Mouse (Mus musculus) ZHBTc4 (cell line): ENCODE data around the gene Cebpg.

ENCODE experiments used
- DNase-seq: peaks from one replicate; pipeline ENCODE4 v3.0.0-alpha.2; 2011; ENCODE audit warnings: low read depth, low spot score

Cebpg gene

DNA sequence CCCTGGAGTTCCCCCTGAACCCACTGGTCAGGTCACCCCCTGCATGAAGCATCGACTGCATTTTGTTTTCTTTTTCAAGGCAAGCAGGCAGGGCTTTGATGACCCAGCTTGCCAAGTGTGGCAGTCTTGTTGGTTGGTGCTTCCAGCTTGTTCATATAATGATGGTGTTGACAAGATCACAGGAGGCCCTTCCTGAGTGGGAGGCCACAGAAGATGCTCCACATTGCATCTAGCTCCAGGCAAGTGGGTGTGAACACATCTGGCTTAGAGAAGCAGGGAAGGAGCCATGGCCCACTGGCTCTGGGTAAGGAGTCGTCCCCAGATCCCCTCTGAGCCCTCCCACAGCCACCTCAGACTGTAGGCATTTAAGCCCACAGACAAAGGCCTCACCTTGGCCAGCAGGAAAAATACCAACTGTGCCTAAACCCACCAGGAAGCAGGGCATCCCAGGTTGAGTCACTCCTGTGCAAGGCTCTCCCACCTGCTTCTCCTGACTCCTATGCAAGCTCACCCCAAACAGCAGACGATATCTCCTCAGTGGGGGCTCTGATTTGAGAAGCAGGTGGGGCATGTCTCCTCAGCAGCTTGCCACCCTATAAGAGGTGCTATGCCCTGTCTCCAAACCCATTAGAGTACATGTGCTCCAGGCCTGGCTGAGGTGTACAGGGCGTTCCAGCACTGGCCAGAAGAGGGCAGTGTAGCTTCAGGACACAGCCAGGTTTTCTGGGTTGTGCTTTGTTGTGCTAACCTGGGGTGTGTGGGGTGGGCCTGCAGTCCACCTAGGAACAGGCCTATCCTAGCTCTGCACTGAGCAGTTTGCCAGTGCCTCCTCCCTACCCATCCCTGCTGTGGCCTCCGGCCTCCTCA lies 30.7 kb downstream of the Cebpg start:
- DNase-seq = peak; percentile 66

DNA sequence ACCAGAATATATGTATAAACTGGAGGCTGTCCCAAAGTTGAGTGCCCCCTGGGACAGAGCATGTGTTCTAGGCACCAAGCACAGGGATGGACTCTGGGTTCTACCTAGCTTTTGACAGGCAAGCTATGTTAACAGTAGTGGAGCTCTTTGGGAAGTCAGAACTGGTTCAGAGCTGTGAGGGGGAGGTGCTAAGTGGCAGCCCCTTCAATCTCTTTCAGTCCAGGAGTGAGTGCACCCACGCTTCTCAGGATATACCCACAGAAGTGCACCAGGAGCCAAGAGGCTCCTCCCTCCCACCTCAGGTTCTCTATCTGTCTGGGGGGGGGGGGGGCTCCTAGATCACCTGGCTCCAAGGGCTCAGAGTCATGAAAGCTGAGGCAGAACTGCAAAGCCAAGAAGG lies 31.9 kb downstream of the Cebpg start:
- DNase-seq = no peak

DNA sequence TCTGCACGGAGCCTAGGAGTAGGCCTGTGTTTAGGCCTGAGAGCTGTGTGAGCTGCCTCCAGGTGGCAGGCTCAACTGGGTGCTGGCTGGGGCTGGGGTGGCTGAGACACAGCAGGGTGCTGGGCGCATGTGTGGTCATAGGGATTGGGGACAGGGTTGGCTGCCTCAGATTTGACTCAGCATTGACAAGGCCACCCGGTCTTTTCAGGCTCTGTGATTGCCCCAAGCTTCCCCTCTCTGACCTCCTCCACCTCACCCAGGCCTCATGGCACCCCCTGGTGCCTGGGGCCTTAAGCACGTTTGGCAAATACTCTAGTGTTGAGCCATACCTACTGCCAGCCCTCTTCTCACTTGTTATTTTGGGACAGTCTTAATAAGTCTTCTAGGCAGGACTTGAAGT lies 33.1 kb downstream of the Cebpg start:
- DNase-seq = no peak

DNA sequence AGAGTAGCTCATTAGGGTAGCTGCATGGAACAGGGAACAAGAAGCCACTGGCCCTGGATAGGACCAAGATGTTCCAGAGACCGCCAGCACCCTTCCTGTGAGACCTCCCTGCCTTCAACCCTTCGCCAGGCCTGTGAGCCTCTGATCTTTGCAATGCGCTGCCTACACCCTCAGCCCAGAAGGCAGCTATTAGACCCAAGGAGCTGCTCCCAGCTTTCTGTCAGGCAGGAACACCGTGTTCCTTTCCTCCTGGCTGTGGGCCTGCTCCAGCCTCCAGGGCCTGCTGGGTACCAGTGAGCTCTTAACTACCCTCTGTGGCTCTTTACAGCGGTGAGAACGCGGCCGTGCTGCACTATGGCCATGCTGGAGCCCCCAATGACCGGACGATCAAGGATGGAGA lies 35.0 kb downstream of the Cebpg start:
- DNase-seq = no peak

DNA sequence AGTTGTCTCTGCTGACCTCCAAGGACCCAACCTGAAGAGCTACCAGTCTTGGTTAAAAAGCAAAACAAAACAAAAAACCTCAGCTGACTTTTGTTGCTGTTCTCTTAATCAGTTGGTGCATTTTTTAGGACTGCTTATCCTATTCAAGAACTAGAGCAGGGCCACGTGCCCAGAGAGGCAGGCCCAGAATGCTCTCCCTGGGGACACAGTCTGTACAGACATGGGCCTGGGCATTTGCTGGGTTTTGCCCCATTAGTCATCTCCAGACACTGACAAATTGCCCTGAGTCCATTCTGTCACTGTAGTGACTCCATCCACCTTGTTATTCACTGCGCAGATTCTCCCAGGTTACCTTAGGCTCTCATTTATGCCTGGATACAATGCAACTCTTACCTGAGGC lies 41.1 kb downstream of the Cebpg start:
- DNase-seq = no peak

DNA sequence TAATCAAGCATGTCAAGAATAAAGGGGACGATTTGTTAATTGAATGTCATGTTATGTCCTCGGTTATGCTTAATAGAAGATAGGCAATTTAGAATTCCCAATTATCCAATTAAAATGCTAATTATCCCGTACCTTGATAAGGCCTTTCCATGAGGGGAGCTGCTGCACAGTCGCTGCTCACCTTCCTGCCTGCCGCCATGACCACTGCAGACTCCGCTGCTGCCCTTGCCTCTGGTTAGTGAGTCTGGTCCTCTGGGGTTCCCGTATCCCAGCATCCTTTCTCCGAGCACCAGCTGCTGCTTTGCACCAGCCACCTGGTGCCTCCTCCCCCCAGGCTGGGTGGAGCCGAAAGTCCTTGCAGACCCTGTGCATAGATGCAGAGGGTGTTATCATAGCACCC lies 43.1 kb downstream of the Cebpg start:
- DNase-seq = no peak

DNA sequence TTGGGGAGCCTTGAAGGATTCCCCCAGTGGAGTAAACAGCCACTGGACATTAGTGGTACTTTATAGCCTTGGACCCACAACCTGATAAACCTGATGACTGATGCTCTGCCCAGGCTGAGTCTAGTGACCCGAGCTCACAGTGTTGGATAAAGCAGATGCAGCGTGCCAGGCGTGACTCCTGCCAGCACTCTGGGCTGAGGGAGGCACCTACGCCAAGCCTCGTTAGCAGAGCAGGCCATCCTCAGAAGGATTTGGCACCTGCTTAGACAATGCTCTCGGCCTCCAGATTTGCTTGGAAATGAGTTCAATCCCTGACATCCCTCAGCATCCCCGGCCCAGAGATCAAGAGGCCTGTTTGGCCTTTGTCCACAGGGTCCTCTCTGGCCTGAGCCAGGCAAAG lies 49.7 kb downstream of the Cebpg start:
- no peak for DNase-seq

DNA sequence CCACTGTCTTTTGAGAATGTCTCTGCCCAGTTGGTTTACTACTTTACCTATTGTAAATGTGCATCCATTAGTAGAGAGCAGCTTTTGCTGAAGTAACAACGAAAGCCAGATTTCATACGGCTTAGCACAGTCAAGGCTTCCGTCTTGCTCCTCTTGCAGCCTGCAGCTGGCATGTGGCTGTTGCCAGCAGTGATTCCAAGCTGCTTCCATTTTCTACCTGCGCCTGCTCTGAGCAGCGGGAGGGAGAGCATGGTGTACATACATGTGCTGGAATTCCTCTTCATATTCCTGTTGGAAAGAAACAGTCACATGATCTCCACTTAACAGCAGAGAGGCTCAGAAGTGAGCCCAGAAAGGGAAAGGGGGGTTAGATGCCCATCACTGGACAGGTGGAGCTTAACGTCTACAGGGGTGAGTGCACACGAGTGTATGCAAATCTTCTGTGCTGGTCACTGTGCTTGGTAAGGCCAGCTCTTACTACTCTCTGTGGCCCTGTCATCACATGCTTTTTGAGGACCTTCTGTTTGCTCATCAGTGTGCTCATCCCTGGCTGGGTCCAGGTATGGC lies 53.1 kb downstream of the Cebpg start:
- no peak for DNase-seq

DNA sequence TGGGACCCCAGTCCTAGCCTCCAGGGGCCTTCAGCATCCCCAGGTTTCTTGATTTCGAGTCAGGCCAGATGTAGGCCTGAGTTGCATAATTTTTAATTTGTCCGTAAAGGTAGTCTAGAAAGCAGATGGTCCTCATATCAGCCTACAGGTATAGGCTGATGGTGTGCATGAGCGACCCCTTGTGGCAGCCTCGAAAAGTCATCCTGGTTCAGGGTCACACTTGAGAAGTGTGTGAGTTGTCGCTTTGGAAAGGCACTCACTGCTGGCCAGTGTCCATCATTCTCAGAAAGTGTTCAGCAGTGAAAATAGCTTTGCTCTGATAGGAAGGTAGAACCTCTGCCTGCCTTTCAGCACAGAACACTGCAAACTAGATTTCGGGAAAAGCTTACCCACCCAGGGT lies 55.5 kb downstream of the Cebpg start:
- DNase-seq = peak; percentile 65
